Mouse (Mus musculus): Measurements from ENCODE around the gene Sbno2. TPM values are rescaled to one million over a fixed set of nuclear protein-coding genes. Genes with fewer than 3 reads are reported as not detected.

Sbno2 gene
- total RNA-seq, 2 experiments from 2014 or later = 11.0 to 11.6 TPM

DNA sequence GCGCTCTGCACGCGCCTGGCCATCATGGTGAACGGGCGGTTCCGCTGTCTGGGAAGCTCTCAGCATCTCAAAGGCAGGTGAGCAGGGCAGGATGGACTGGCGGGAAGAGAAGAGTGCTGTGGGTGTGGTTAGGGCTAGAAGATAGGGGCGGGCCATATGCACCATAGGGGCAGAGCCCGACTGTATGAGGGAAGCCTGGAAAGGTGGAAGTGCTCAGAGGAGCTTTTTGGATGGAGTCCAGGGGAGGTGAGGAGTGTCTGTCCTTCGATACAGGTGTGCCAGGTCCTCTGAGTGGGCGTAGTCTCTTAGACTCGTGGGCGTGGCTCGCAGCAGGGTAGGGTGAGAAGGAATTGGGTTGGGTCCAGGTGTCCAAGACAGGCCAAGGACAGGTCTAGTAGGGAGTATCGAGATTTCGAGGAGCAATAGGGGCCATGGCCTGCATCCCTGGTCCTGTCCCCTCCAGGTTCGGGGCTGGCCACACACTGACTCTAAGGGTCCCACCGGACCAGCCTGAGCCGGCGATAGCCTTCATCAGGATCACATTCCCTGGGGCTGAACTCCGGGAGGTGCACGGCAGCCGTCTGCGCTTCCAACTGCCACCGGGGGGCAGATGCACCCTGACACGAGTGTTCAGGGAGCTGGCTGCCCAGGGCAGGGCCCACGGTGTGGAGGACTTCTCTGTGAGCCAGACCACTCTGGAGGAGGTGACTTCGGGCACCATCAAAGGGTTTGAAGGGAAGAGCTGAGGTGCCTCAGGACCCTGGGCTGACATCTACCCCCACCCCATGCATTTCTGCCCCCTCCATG is 90.7 kb downstream of the Sbno2 start:
- no peak for DNase-seq (ENCODE audit: low spot score)
- intact Hi-C loops (cut with DNase I) = no loop called here

DNA sequence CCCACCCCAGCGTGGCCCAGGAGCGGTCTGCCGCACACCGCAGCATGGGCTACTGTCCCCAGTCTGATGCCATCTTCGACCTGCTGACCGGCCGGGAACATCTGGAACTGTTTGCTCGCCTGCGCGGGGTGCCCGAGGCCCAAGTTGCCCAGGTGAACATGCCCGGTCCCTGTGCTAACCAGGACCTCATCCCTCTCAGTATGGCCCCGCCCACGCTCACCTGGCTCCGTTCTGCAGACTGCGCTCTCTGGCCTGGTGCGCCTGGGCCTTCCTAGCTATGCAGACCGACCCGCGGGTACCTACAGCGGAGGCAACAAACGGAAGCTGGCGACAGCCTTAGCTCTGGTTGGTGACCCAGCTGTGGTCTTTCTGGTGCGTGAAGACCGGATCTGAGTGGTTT is 91.8 kb downstream of the Sbno2 start:
- no peak for DNase-seq (ENCODE audit: low spot score)
- intact Hi-C loops (cut with DNase I) = no loop called here

DNA sequence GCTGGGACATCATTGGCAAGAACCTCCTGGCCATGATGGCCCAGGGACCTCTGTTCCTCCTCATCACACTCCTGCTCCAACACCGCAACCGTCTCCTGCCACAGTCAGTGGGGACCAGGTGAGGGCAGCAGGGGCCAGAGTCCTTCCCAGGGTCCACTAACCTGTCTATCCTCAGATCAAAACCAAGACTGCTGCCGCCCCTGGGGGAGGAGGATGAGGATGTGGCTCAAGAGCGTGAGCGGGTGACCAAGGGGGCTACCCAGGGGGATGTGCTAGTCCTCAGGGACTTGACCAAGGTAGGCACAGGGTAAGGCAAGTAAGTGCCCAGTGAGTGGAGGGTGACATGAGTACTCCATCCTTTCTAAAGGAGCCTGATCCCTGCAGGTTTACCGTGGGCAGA is 93.6 kb downstream of the Sbno2 start:
- intact Hi-C loops (cut with DNase I) = no loop called here
- DNase-seq (ENCODE audit: low spot score) = no peak

Other genes with a start within 250 kb of the Sbno2 start
- gene Prtn3, start 231.1 kb downstream of the Sbno2 start, total RNA-seq (2021) = under 1 TPM in 1 of 2 experiments, not detected in 1; 0.44 TPM
- not detected for gene Plppr3, start 230.9 kb downstream of the Sbno2 start, total RNA-seq (2021)
- gene Elane, start 219.3 kb downstream of the Sbno2 start, total RNA-seq (2021) = not detected
- 10 to 100 TPM; 11.1 to 61.8 TPM for gene Cfd, start 214.7 kb downstream of the Sbno2 start, total RNA-seq (2021)
- 10 to 100 TPM; 49.2 to 50.7 TPM for gene Med16, start 196.6 kb downstream of the Sbno2 start, total RNA-seq (2021)
- gene Gm26602, start 194.7 kb downstream of the Sbno2 start, total RNA-seq (2021) = not detected
- under 1 TPM; 0.14 to 0.18 TPM for gene Kiss1r, start 188.6 kb downstream of the Sbno2 start, total RNA-seq (2021)
- 10 to 100 TPM; 81.1 to 82.9 TPM for gene R3hdm4, start 184.4 kb downstream of the Sbno2 start, total RNA-seq (2021)
- gene Arid3a, start 178.5 kb downstream of the Sbno2 start, total RNA-seq (2021) = 1 to 10 TPM; 1.9 to 2.0 TPM
- 10 to 100 TPM; 20.5 to 30.1 TPM for gene Wdr18, start 145.4 kb downstream of the Sbno2 start, total RNA-seq (2021)
- gene Grin3b, start 134.9 kb downstream of the Sbno2 start, total RNA-seq (2021) = under 1 TPM; 0.14 to 0.21 TPM
- 100 to 1,000 TPM; 110 to 115 TPM for gene Tmem259, start 121.2 kb downstream of the Sbno2 start, total RNA-seq (2021)
- 10 to 100 TPM; 35.9 to 36.6 TPM for gene Cnn2, start 117.0 kb downstream of the Sbno2 start, total RNA-seq (2021)
- 1 to 10 TPM; 6.5 to 6.7 TPM for gene Abca7, start 109.1 kb downstream of the Sbno2 start, total RNA-seq (2021)
- gene Arhgap45, start 88.9 kb downstream of the Sbno2 start, total RNA-seq (2021) = 1 to 10 TPM; 4.7 to 4.9 TPM
- gene Polr2e, start 65.8 kb downstream of the Sbno2 start, total RNA-seq (2021) = 10 to 100 TPM; 79.3 to 81.2 TPM
- gene Gpx4, start 58.4 kb downstream of the Sbno2 start, total RNA-seq (2021) = 100 to 1,000 TPM; 691 to 812 TPM
- 100 to 1,000 TPM; 133 to 138 TPM for gene Stk11, start 10.2 kb upstream of the Sbno2 start, total RNA-seq (2021)
- 1,000 to 10,000 TPM; 1,252 to 1,264 TPM for gene Atp5d, start 33.1 kb upstream of the Sbno2 start, total RNA-seq (2021)
- 1 to 10 TPM; 2.4 to 3.1 TPM for gene Cbarp, start 35.3 kb upstream of the Sbno2 start, total RNA-seq (2021)
- 100 to 1,000 TPM in 1 of 2 experiments, 10 to 100 TPM in 1; 92.1 to 120 TPM for gene Midn, start 42.7 kb upstream of the Sbno2 start, total RNA-seq (2021)
- 10 to 100 TPM; 31.7 to 43.1 TPM for gene Cirbp, start 60.4 kb upstream of the Sbno2 start, total RNA-seq (2021)
- gene 1600002K03Rik, start 67.4 kb upstream of the Sbno2 start, total RNA-seq (2021) = 1 to 10 TPM; 4.2 to 5.2 TPM
- gene Efna2, start 73.9 kb upstream of the Sbno2 start, total RNA-seq (2021) = 1 to 10 TPM in 1 of 2 experiments, under 1 TPM in 1; 0.91 to 1.1 TPM
- 10 to 100 TPM; 15.3 to 16.7 TPM for gene Mum1, start 120.9 kb upstream of the Sbno2 start, total RNA-seq (2021)
- 100 to 1,000 TPM; 957 to 967 TPM for gene Ndufs7, start 143.6 kb upstream of the Sbno2 start, total RNA-seq (2021)
- gene Gamt, start 155.4 kb upstream of the Sbno2 start, total RNA-seq (2021) = 1 to 10 TPM; 9.0 to 9.3 TPM
- 10 to 100 TPM; 55.0 to 69.6 TPM for gene Dazap1, start 155.9 kb upstream of the Sbno2 start, total RNA-seq (2021)
- gene Rps15, start 186.9 kb upstream of the Sbno2 start, total RNA-seq (2021) = 100 to 1,000 TPM; 703 to 732 TPM
- gene Apc2, start 190.4 kb upstream of the Sbno2 start, total RNA-seq (2021) = 1 to 10 TPM; 3.4 to 4.0 TPM
- 10 to 100 TPM; 11.4 to 13.8 TPM for gene 2310011J03Rik, start 215.0 kb upstream of the Sbno2 start, total RNA-seq (2021)
- gene Pcsk4, start 223.9 kb upstream of the Sbno2 start, total RNA-seq (2021) = 1 to 10 TPM; 1.3 to 1.6 TPM
- gene Reep6, start 224.4 kb upstream of the Sbno2 start, total RNA-seq (2021) = 1 to 10 TPM; 1.9 to 2.1 TPM
- 10 to 100 TPM; 68.4 to 71.7 TPM for gene Adamtsl5, start 242.8 kb upstream of the Sbno2 start, total RNA-seq (2021)